Mouse (Mus musculus): ENCODE results near the gene Fzd4. TPM values are rescaled to one million over a fixed set of nuclear protein-coding genes. Genes with fewer than 3 reads are reported as not detected.

Gene Fzd4
- polyA plus RNA-seq, 1 experiment from 2014 or later = 8.9 TPM

- no peaks in the 10 kb centered on the region for H3K27me3 ChIP-seq
- no peak overlapping the region for H3K4me2 ChIP-seq (replicated peaks)
- no peak for ATAC-seq (ENCODE audit: insufficient number of reproducible peaks, low FRiP score, low TSS enrichment, low read depth)
- no peaks in the 10 kb centered on the region for H3K9me3 ChIP-seq (replicated peaks)
- no peak overlapping the region for H3K27ac ChIP-seq (replicated peaks)
- H3K36me3 ChIP-seq = no peaks in the 10 kb centered on the region
- H3K9ac ChIP-seq = no peak overlapping the region
- 20% methylated on average over 7 of the region's 7 CpGs for WGBS
- H3K4me3 ChIP-seq (replicated peaks) = no peak overlapping the region
- H3K4me1 ChIP-seq = peaks cover 7% of the 10 kb centered on the region; the same call in 1 of the 2 replicates
Observed at GRCm38 (mm10) chr7:89456380-89457076, 52.4 kb downstream of the Fzd4 start.

- Histone ChIP-seq H3K27ac (replicated peaks) (no peak overlapping the region), H3K4me2 (replicated peaks) (no peak overlapping the region), H3K36me3 (no peaks in the 10 kb centered on the region), H3K27me3 (no peaks in the 10 kb centered on the region), H3K4me3 (replicated peaks) (no peak overlapping the region), H3K9ac (no peak overlapping the region), H3K9me3 (replicated peaks) (no peaks in the 10 kb centered on the region), H3K4me1 (peaks cover 23% of the 10 kb centered on the region; the same call in 1 of the 2 replicates)
- ATAC-seq (ENCODE audit: insufficient number of reproducible peaks, low FRiP score, low TSS enrichment, low read depth) = no peak
- 74% methylated on average over 2 of the region's 2 CpGs for WGBS
Observed at GRCm38 (mm10) chr7:89459691-89460090, 55.5 kb downstream of the Fzd4 start.

- Histone ChIP-seq H3K4me2 (replicated peaks) (no peak overlapping the region), H3K4me3 (replicated peaks) (no peak overlapping the region), H3K27ac (replicated peaks) (no peak overlapping the region), H3K4me1 (peaks cover 23% of the 10 kb centered on the region; the same call in 1 of the 2 replicates), H3K36me3 (no peaks in the 10 kb centered on the region), H3K9ac (no peak overlapping the region), H3K27me3 (no peaks in the 10 kb centered on the region), H3K9me3 (replicated peaks) (no peaks in the 10 kb centered on the region)
- ATAC-seq (ENCODE audit: insufficient number of reproducible peaks, low FRiP score, low TSS enrichment, low read depth) = no peak
Observed at GRCm38 (mm10) chr7:89460911-89461310, 56.8 kb downstream of the Fzd4 start.

GRCm38 (mm10) chr7:89461351-89461750 is 57.2 kb downstream of the Fzd4 start:
- Histone ChIP-seq H3K4me3 (replicated peaks) (no peak overlapping the region), H3K36me3 (no peaks in the 10 kb centered on the region), H3K27me3 (no peaks in the 10 kb centered on the region), H3K9me3 (replicated peaks) (no peaks in the 10 kb centered on the region), H3K27ac (replicated peaks) (no peak overlapping the region), H3K4me2 (replicated peaks) (no peak overlapping the region), H3K4me1 (peaks cover 23% of the 10 kb centered on the region; the same call in 1 of the 2 replicates), H3K9ac (no peak overlapping the region)
- 20% methylated on average over 3 of the region's 3 CpGs for WGBS
- ATAC-seq (ENCODE audit: insufficient number of reproducible peaks, low FRiP score, low TSS enrichment, low read depth) = 0 out of 2 replicates have a peak, but pooled peaks have one; percentile 47

Other genes starting within 250 kb of the Fzd4 start
- 19.1 and 25.2 TPM in 2 replicates for gene Tmem135, start 133 bp upstream of the Fzd4 start, polyA plus RNA-seq (2015; fragmentation: Nextera tagmentation; extraction: Ambion mirVana)
- gene Prss23, start 122.8 kb downstream of the Fzd4 start, polyA plus RNA-seq (2015; fragmentation: Nextera tagmentation; extraction: Ambion mirVana) = 101 and 112 TPM in 2 replicates
- gene Me3, start 228.0 kb downstream of the Fzd4 start, polyA plus RNA-seq (2015; fragmentation: Nextera tagmentation; extraction: Ambion mirVana) = 2.8 and 3.6 TPM in 2 replicates